Mouse (Mus musculus) midbrain, postnatal 0 days (tissue): ENCODE data around the gene Zfp672. TPM values are rescaled to one million over a fixed set of nuclear protein-coding genes. Genes with fewer than 3 reads are reported as not detected.
A peak's percentile ranks its signal among the peaks of the same experiment; 100 is the strongest.

Source experiments
- ATAC-seq: fragments of 200-750 bp; cut with Nextera tagmentation; 2 replicates; pipeline ENCODE4 v1.8.0; 2017; ENCODE audit warnings: moderate number of reproducible peaks, mild to moderate bottlenecking, moderate TSS enrichment, moderate library complexity; ENCODE audit not compliant: low FRiP score
- DNase-seq: peaks from one replicate; pipeline ENCODE4 v3.0.0-alpha.2; 2015; ENCODE audit warnings: low spot score
- H3K27ac ChIP-seq: fragments of 300-500 bp; sonication (generic); 2 replicates; pipeline ENCODE4 v1.5.1; 2014; ENCODE audit warnings: low read depth, mild to moderate bottlenecking, low read length, mixed read lengths
- H3K27me3 ChIP-seq: fragments of 300-500 bp; sonication (generic); 2 replicates; pipeline ENCODE4 v1.6.1; 2014; ENCODE audit warnings: low read length, control low read depth, mixed read lengths; ENCODE audit not compliant: insufficient read depth
- H3K36me3 ChIP-seq: fragments of 300-500 bp; sonication (generic); 2 replicates; pipeline ENCODE4 v1.6.1; 2014; ENCODE audit warnings: low read length, control low read depth, mixed read lengths; ENCODE audit not compliant: insufficient read depth
- H3K4me1 ChIP-seq: fragments of 300-500 bp; sonication (generic); 2 replicates; pipeline ENCODE4 v1.6.1; 2014; ENCODE audit warnings: mild to moderate bottlenecking, control low read depth, antibody characterized with exemption, low read length, mixed read lengths; ENCODE audit not compliant: insufficient read depth
- H3K4me2 ChIP-seq: fragments of 300-500 bp; sonication (generic); 2 replicates; pipeline ENCODE4 v1.6.1; 2014; ENCODE audit warnings: low read depth, mild to moderate bottlenecking, low read length, mixed read lengths; ENCODE audit not compliant: poor library complexity, severe bottlenecking
- H3K4me3 ChIP-seq: fragments of 300-500 bp; sonication (generic); 2 replicates; pipeline ENCODE4 v1.5.1; 2014; ENCODE audit warnings: low read depth, mild to moderate bottlenecking, low read length, moderate library complexity
- H3K9ac ChIP-seq: fragments of 300-500 bp; sonication (generic); replicated peaks from 2 replicates; pipeline ENCODE4 v1.6.1; 2014; ENCODE audit warnings: mild to moderate bottlenecking, low read length, moderate library complexity, mixed read lengths; ENCODE audit not compliant: poor library complexity, severe bottlenecking
- H3K9me3 ChIP-seq: fragments of 300-500 bp; sonication (generic); 2 replicates; pipeline ENCODE4 v1.6.1; 2016; ENCODE audit warnings: low read length, control low read depth
- CTCF ChIP-seq: IDR thresholded peaks from 2 replicates; pipeline ENCODE4 v1.5.1; 2016; ENCODE audit warnings: antibody characterized with exemption, mild to moderate bottlenecking
- WGBS: fragments of 180-500 bp; shearing (Covaris S2); extraction: QIAGEN DNeasy Blood & Tissue Kit; methylation state at CpG from one replicate; pipeline ENCODE4 v1.1.7; 2014; 5-methylcytosine and 5-hydroxymethylcytosine counted together
- polyA plus RNA-seq: library from polyadenylated mRNA; unstranded; fragments of >200 nt; fragmentation: Nextera tagmentation; extraction: Ambion mirVana; gene quantifications from 2 replicates; pipeline ENCODE4 v1.2.1, GENCODE M21; 2015
- total RNA-seq: library from RNA; depleted of rRNA; stranded (reverse); fragments of >200 nt; gene quantifications from 2 replicates; pipeline ENCODE4 v1.2.3, GENCODE M21; 2014

Gene Zfp672
- total and polyA plus RNA-seq, 2 experiments from 2014 or later = 38.1 to 46.9 TPM

- Histone ChIP-seq H3K27me3 (no peaks in the 10 kb centered on the region), H3K9me3 (no peaks in the 10 kb centered on the region), H3K36me3 (peaks cover 10% of the 10 kb centered on the region), H3K9ac (peak overlapping the region; percentile 76), H3K27ac (peak overlapping the region; percentile 95), H3K4me2 (peak overlapping the region; percentile 82), H3K4me3 (peak overlapping the region; percentile 62), H3K4me1 (peaks cover 7% of the 10 kb centered on the region; the same call in 1 of the 2 replicates)
- ATAC-seq = peak; percentile 99
- no peak; the same call in 1 of the 2 replicates for TF ChIP-seq CTCF
- under 1% methylated on average over 61 of the region's 63 CpGs for WGBS
- DNase-seq = peak; percentile 98
Observed at GRCm38 (mm10) chr11:58322824-58323569, 7.1 kb downstream of the Zfp672 start.

GRCm38 (mm10) chr11:58316768-58317390 lies 13.3 kb downstream of the Zfp672 start:
- H3K36me3 ChIP-seq = peaks cover 15% of the 10 kb centered on the region
- peak; percentile 48; the same call in 1 of the 2 replicates for ATAC-seq
- TF ChIP-seq CTCF = no peak
- H3K4me1 ChIP-seq = peaks cover 4% of the 10 kb centered on the region; the same call in 1 of the 2 replicates
- DNase-seq = no peak
- no peak overlapping the region for H3K4me2 ChIP-seq
- 71% methylated on average over 28 of the region's 28 CpGs for WGBS
- H3K27me3 ChIP-seq = no peaks in the 10 kb centered on the region
- H3K27ac ChIP-seq = no peak overlapping the region
- H3K9ac ChIP-seq = no peak overlapping the region
- H3K4me3 ChIP-seq = no peak overlapping the region
- no peaks in the 10 kb centered on the region for H3K9me3 ChIP-seq

GRCm38 (mm10) chr11:58316344-58316743 lies 13.8 kb downstream of the Zfp672 start:
- Histone ChIP-seq H3K36me3 (peaks cover 15% of the 10 kb centered on the region), H3K27ac (no peak overlapping the region), H3K4me1 (no peaks in the 10 kb centered on the region), H3K4me3 (no peak overlapping the region), H3K9ac (no peak overlapping the region), H3K9me3 (no peaks in the 10 kb centered on the region), H3K27me3 (no peaks in the 10 kb centered on the region), H3K4me2 (no peak overlapping the region)
- ATAC-seq (no peak), DNase-seq (no peak)
- 87% methylated on average over 17 of the region's 17 CpGs for WGBS
- no peak for TF ChIP-seq CTCF

GRCm38 (mm10) chr11:58315536-58316168 lies 14.5 kb downstream of the Zfp672 start:
- no peaks in the 10 kb centered on the region for H3K27me3 ChIP-seq
- no peak for ATAC-seq
- no peak overlapping the region for H3K4me3 ChIP-seq
- H3K9me3 ChIP-seq = no peaks in the 10 kb centered on the region
- no peaks in the 10 kb centered on the region for H3K4me1 ChIP-seq
- H3K27ac ChIP-seq = no peak overlapping the region
- no peak overlapping the region for H3K4me2 ChIP-seq
- TF ChIP-seq CTCF = no peak
- DNase-seq = no peak
- 90% methylated on average over 5 of the region's 5 CpGs for WGBS
- no peak overlapping the region for H3K9ac ChIP-seq
- peaks cover 15% of the 10 kb centered on the region for H3K36me3 ChIP-seq

DNA sequence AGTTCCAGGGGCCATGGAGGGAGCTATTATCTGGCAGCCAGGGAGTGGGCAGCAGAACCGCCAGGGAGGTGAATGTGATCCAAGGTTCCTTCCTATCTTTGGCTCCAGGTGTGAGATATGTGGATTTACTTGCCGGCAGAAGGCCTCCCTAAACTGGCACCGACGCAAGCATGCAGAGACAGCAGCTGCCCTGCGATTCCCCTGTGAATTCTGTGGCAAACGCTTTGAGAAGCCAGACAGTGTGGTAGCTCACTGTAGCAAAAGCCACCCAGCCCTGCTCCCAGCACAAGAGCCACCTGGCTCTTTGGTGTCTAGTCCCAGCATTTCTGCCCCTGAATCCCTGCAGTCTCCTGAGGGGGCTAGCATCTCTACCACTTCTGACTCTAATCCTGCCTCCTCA lies 16.1 kb downstream of the Zfp672 start:
- WGBS = 71% methylated on average over 6 of the region's 6 CpGs
- no peak overlapping the region for H3K4me3 ChIP-seq
- no peaks in the 10 kb centered on the region for H3K9me3 ChIP-seq
- ATAC-seq (no peak), DNase-seq (peak; percentile 58)
- H3K36me3 ChIP-seq = peaks cover 16% of the 10 kb centered on the region
- no peak overlapping the region for H3K4me2 ChIP-seq
- H3K27me3 ChIP-seq = no peaks in the 10 kb centered on the region
- 0 out of 2 replicates have a peak overlapping the region, but pooled peaks have one; percentile 6 for H3K27ac ChIP-seq
- H3K9ac ChIP-seq = no peak overlapping the region
- H3K4me1 ChIP-seq = no peaks in the 10 kb centered on the region
- TF ChIP-seq CTCF = no peak
